Mouse (Mus musculus): ENCODE data around the gene Lrrc10. TPM values are rescaled to one million over a fixed set of nuclear protein-coding genes. Genes with fewer than 3 reads are reported as not detected.
A peak's percentile ranks its signal among the peaks of the same experiment; 100 is the strongest.
"Not testable (repeated sequence)": the region's sequence is repeated elsewhere in the genome, so short reads cannot be mapped to it uniquely, and the experiment has no call there.

Gene Lrrc10
- total RNA-seq, 2 experiments from 2014 or later: not detected

- DNase-seq (ENCODE audit: low spot score in 2 of 2): no peak
These were observed 2.8 kb upstream of the Lrrc10 start for GRCm38 (mm10) chr10:117042295-117042694.

GRCm38 (mm10) chr10:117043497-117044166 is 1.5 kb upstream of the Lrrc10 start:
- DNase-seq (ENCODE audit: low spot score in 2 of 2): not testable (repeated sequence)

- no peak for DNase-seq (ENCODE audit: low spot score in 2 of 2)
These were observed 4.1 kb downstream of the Lrrc10 start for GRCm38 (mm10) chr10:117049253-117049652.

GRCm38 (mm10) chr10:117049961-117050597 is 4.9 kb downstream of the Lrrc10 start:
- DNase-seq (ENCODE audit: low spot score in 2 of 2): no peak

- no peak for DNase-seq (ENCODE audit: low spot score in 2 of 2)
These were observed 10.5 kb downstream of the Lrrc10 start for GRCm38 (mm10) chr10:117055668-117056067.

GRCm38 (mm10) chr10:117062894-117063253 is 17.7 kb downstream of the Lrrc10 start:
- DNase-seq (ENCODE audit: low spot score in 2 of 2): no peak

GRCm38 (mm10) chr10:117063254-117064021 is 18.3 kb downstream of the Lrrc10 start, which contains the start of gene Cct2:
Gene Cct2 (minus strand): TSS chr10:117063814.
- DNase-seq (ENCODE audit: low spot score in 2 of 2): peak; percentile 55 to 75

- DNase-seq (ENCODE audit: low spot score in 2 of 2): no peak
These were observed 18.9 kb downstream of the Lrrc10 start for GRCm38 (mm10) chr10:117064076-117064475.

- no peak for DNase-seq (ENCODE audit: low spot score in 2 of 2)
These were observed 24.0 kb downstream of the Lrrc10 start for GRCm38 (mm10) chr10:117069109-117069508.

GRCm38 (mm10) chr10:117072191-117072888 is 27.2 kb downstream of the Lrrc10 start:
- no peak for DNase-seq (ENCODE audit: low spot score in 2 of 2)

- DNase-seq (ENCODE audit: low spot score in 2 of 2): no peak
These were observed 28.0 kb downstream of the Lrrc10 start for GRCm38 (mm10) chr10:117073176-117073575.

GRCm38 (mm10) chr10:117078284-117078683 is 33.1 kb downstream of the Lrrc10 start:
- DNase-seq (ENCODE audit: low spot score in 2 of 2): peak in 1 of 2 experiments; percentile 31

GRCm38 (mm10) chr10:117081326-117081725 is 36.2 kb downstream of the Lrrc10 start:
- no peak for DNase-seq (ENCODE audit: low spot score in 2 of 2)

- no peak for DNase-seq (ENCODE audit: low spot score in 2 of 2)
These were observed 36.8 kb downstream of the Lrrc10 start for GRCm38 (mm10) chr10:117081914-117082359.

- DNase-seq (ENCODE audit: low spot score in 2 of 2): no peak
These were observed 44.5 kb downstream of the Lrrc10 start for GRCm38 (mm10) chr10:117089628-117090027.

- DNase-seq (ENCODE audit: low spot score in 2 of 2): no peak
These were observed 49.6 kb downstream of the Lrrc10 start for GRCm38 (mm10) chr10:117094504-117095329.

- DNase-seq (ENCODE audit: low spot score in 2 of 2): no peak
These were observed 51.0 kb downstream of the Lrrc10 start for GRCm38 (mm10) chr10:117096096-117096495.
